Mouse (Mus musculus): ENCODE results near the gene Mrc1. TPM values are rescaled to one million over a fixed set of nuclear protein-coding genes. Genes with fewer than 3 reads are reported as not detected.

Gene Mrc1
- polyA plus RNA-seq, 1 experiment from 2014 or later: 5.3 TPM

- H3K9me3 ChIP-seq (replicated peaks): no peaks in the 10 kb centered on the region
- H3K36me3 ChIP-seq: no peaks in the 10 kb centered on the region
- no peak overlapping the region for H3K27ac ChIP-seq
- H3K4me3 ChIP-seq (replicated peaks): no peak overlapping the region
- H3K4me2 ChIP-seq: no peak overlapping the region
- ATAC-seq (replicated peaks; ENCODE audit: low FRiP score): no peak
- no peaks in the 10 kb centered on the region for H3K27me3 ChIP-seq
- no peaks in the 10 kb centered on the region for H3K4me1 ChIP-seq
- 77% methylated on average over 3 of the region's 3 CpGs for WGBS
- H3K9ac ChIP-seq: no peak overlapping the region
Measured at GRCm38 (mm10) chr2:14249839-14250564, 20.8 kb downstream of the Mrc1 start.

GRCm38 (mm10) chr2:14251938-14252337 is 22.7 kb downstream of the Mrc1 start:
- ATAC-seq (replicated peaks; ENCODE audit: low FRiP score): no peak
- 78% methylated on average over 3 of the region's 3 CpGs for WGBS
- no peaks in the 10 kb centered on the region for H3K4me1 ChIP-seq

GRCm38 (mm10) chr2:14258345-14258850 is 29.2 kb downstream of the Mrc1 start:
- ATAC-seq (replicated peaks; ENCODE audit: low FRiP score): 0 out of 2 replicates have a peak, but pooled peaks have one; percentile 36

More at GRCm38 (mm10) chr2:14251938-14252337, 22.7 kb downstream of the Mrc1 start:
- Histone ChIP-seq H3K4me2 (no peak overlapping the region), H3K36me3 (no peaks in the 10 kb centered on the region), H3K9me3 (replicated peaks) (no peaks in the 10 kb centered on the region), H3K27ac (no peak overlapping the region), H3K9ac (no peak overlapping the region), H3K27me3 (no peaks in the 10 kb centered on the region), H3K4me3 (replicated peaks) (no peak overlapping the region)

GRCm38 (mm10) chr2:14262090-14262489 is 32.9 kb downstream of the Mrc1 start:
- H3K27me3 ChIP-seq: no peaks in the 10 kb centered on the region

More at GRCm38 (mm10) chr2:14258345-14258850, 29.2 kb downstream of the Mrc1 start:
- no peaks in the 10 kb centered on the region for H3K27me3 ChIP-seq
- no peak overlapping the region for H3K4me3 ChIP-seq (replicated peaks)
- no peak overlapping the region for H3K9ac ChIP-seq
- H3K4me2 ChIP-seq: no peak overlapping the region
- H3K27ac ChIP-seq: no peak overlapping the region
- H3K4me1 ChIP-seq: no peaks in the 10 kb centered on the region
- H3K36me3 ChIP-seq: no peaks in the 10 kb centered on the region
- H3K9me3 ChIP-seq (replicated peaks): no peaks in the 10 kb centered on the region

GRCm38 (mm10) chr2:14269160-14269559 is 40.0 kb downstream of the Mrc1 start:
- Histone ChIP-seq H3K4me1 (no peaks in the 10 kb centered on the region), H3K27me3 (no peaks in the 10 kb centered on the region), H3K9ac (no peak overlapping the region), H3K27ac (no peak overlapping the region), H3K4me2 (no peak overlapping the region), H3K4me3 (replicated peaks) (no peak overlapping the region), H3K9me3 (replicated peaks) (no peaks in the 10 kb centered on the region), H3K36me3 (no peaks in the 10 kb centered on the region)
- WGBS: 72% methylated on average over 1 of the region's 1 CpGs
- ATAC-seq (replicated peaks; ENCODE audit: low FRiP score): no peak

More at GRCm38 (mm10) chr2:14262090-14262489, 32.9 kb downstream of the Mrc1 start:
- 92% methylated on average over 1 of the region's 1 CpGs for WGBS
- Histone ChIP-seq H3K36me3 (no peaks in the 10 kb centered on the region), H3K4me1 (no peaks in the 10 kb centered on the region), H3K9me3 (replicated peaks) (no peaks in the 10 kb centered on the region), H3K4me3 (replicated peaks) (no peak overlapping the region), H3K9ac (no peak overlapping the region), H3K27ac (no peak overlapping the region), H3K4me2 (no peak overlapping the region)
- ATAC-seq (replicated peaks; ENCODE audit: low FRiP score): no peak

- no peak for ATAC-seq (replicated peaks; ENCODE audit: low FRiP score)
- H3K4me2 ChIP-seq: no peak overlapping the region
- H3K9me3 ChIP-seq (replicated peaks): no peaks in the 10 kb centered on the region
- no peak overlapping the region for H3K4me3 ChIP-seq (replicated peaks)
- H3K36me3 ChIP-seq: no peaks in the 10 kb centered on the region
- H3K4me1 ChIP-seq: no peaks in the 10 kb centered on the region
- WGBS: 92% methylated on average over 1 of the region's 1 CpGs
- H3K27me3 ChIP-seq: no peaks in the 10 kb centered on the region
- no peak overlapping the region for H3K9ac ChIP-seq
- H3K27ac ChIP-seq: no peak overlapping the region
Measured at GRCm38 (mm10) chr2:14272088-14272487, 42.9 kb downstream of the Mrc1 start.

- no peak for ATAC-seq (replicated peaks; ENCODE audit: low FRiP score)
- no peaks in the 10 kb centered on the region for H3K4me1 ChIP-seq
- H3K4me3 ChIP-seq (replicated peaks): no peak overlapping the region
- no peak overlapping the region for H3K9ac ChIP-seq
- H3K27ac ChIP-seq: no peak overlapping the region
- H3K27me3 ChIP-seq: no peaks in the 10 kb centered on the region
- H3K4me2 ChIP-seq: no peak overlapping the region
- WGBS: 69% methylated on average over 5 of the region's 5 CpGs
- no peaks in the 10 kb centered on the region for H3K36me3 ChIP-seq
- H3K9me3 ChIP-seq (replicated peaks): no peaks in the 10 kb centered on the region
Measured at GRCm38 (mm10) chr2:14275796-14276195, 46.6 kb downstream of the Mrc1 start.

- ATAC-seq (replicated peaks; ENCODE audit: low FRiP score): no peak
- Histone ChIP-seq H3K9ac (no peak overlapping the region), H3K4me3 (replicated peaks) (no peak overlapping the region), H3K36me3 (no peaks in the 10 kb centered on the region), H3K4me1 (no peaks in the 10 kb centered on the region), H3K27ac (no peak overlapping the region), H3K9me3 (replicated peaks) (no peaks in the 10 kb centered on the region), H3K27me3 (no peaks in the 10 kb centered on the region), H3K4me2 (no peak overlapping the region)
- 37% methylated on average over 2 of the region's 2 CpGs for WGBS
Measured at GRCm38 (mm10) chr2:14279256-14279655, 50.1 kb downstream of the Mrc1 start.

- Histone ChIP-seq H3K4me2 (no peak overlapping the region), H3K4me1 (no peaks in the 10 kb centered on the region), H3K9me3 (replicated peaks) (no peaks in the 10 kb centered on the region), H3K36me3 (no peaks in the 10 kb centered on the region), H3K27ac (no peak overlapping the region), H3K9ac (no peak overlapping the region), H3K4me3 (replicated peaks) (no peak overlapping the region), H3K27me3 (no peaks in the 10 kb centered on the region)
- no peak for ATAC-seq (replicated peaks; ENCODE audit: low FRiP score)
- 84% methylated on average over 6 of the region's 6 CpGs for WGBS
Measured at GRCm38 (mm10) chr2:14279795-14280194, 50.6 kb downstream of the Mrc1 start.

GRCm38 (mm10) chr2:14295334-14295733 is 66.1 kb downstream of the Mrc1 start:
- Histone ChIP-seq H3K4me1 (no peaks in the 10 kb centered on the region), H3K9me3 (replicated peaks) (no peaks in the 10 kb centered on the region), H3K4me2 (no peak overlapping the region), H3K36me3 (no peaks in the 10 kb centered on the region), H3K27me3 (no peaks in the 10 kb centered on the region), H3K9ac (no peak overlapping the region), H3K27ac (no peak overlapping the region), H3K4me3 (replicated peaks) (no peak overlapping the region)
- ATAC-seq (replicated peaks; ENCODE audit: low FRiP score): peak; percentile 56
- WGBS: 28% methylated on average over 5 of the region's 5 CpGs

- Histone ChIP-seq H3K4me1 (no peaks in the 10 kb centered on the region), H3K4me3 (replicated peaks) (no peak overlapping the region), H3K36me3 (no peaks in the 10 kb centered on the region), H3K27ac (no peak overlapping the region), H3K4me2 (no peak overlapping the region), H3K9me3 (replicated peaks) (no peaks in the 10 kb centered on the region), H3K9ac (no peak overlapping the region), H3K27me3 (no peaks in the 10 kb centered on the region)
- ATAC-seq (replicated peaks; ENCODE audit: low FRiP score): no peak
- WGBS: 79% methylated on average over 4 of the region's 4 CpGs
Measured at GRCm38 (mm10) chr2:14312505-14313380, 83.6 kb downstream of the Mrc1 start.

- no peaks in the 10 kb centered on the region for H3K36me3 ChIP-seq
- no peak for ATAC-seq (replicated peaks; ENCODE audit: low FRiP score)
- no peak overlapping the region for H3K9ac ChIP-seq
- no peak overlapping the region for H3K4me3 ChIP-seq (replicated peaks)
- no peak overlapping the region for H3K27ac ChIP-seq
- H3K9me3 ChIP-seq (replicated peaks): no peaks in the 10 kb centered on the region
- H3K4me1 ChIP-seq: no peaks in the 10 kb centered on the region
- no peak overlapping the region for H3K4me2 ChIP-seq
- 64% methylated on average over 3 of the region's 3 CpGs for WGBS
- H3K27me3 ChIP-seq: no peaks in the 10 kb centered on the region
Measured at GRCm38 (mm10) chr2:14315113-14315512, 85.9 kb downstream of the Mrc1 start.
